Comparison of ENCODE assay signal across 14 mouse cellular contexts in genomic region chr9:21036161-21036560, GRCm38 (mm10). TPM values are rescaled to one million over a fixed set of nuclear protein-coding genes. Genes with fewer than 3 reads are reported as not detected.
DNase-seq lines count a peak whose midpoint lies in the region; ATAC-seq lines count a peak whose summit lies in the region.
"Had no signal": no experiment of that assay in that cellular context is flagged by ENCODE, and none has a peak within 500 bp of the region (broad histone marks: within the 10 kb centered on the region; RNA-seq: fewer than 3 reads in every experiment).

No protein-coding gene starts in this region.

- no peak for DNase-seq in heart, adult 18-20 months
- DNase-seq in MN1 (ENCODE audit: low spot score), result no peak
- no peak for DNase-seq in gastrocnemius, postnatal 10 days
- DNase-seq: cerebellum, postnatal 14 days; gastrocnemius, postnatal 36 days; kidney, postnatal 14 days had no signal

- peak overlapping the region; percentile 73 for H3K4me2 ChIP-seq in heart, embryonic 15.5 days
- peak overlapping the region; percentile 87 for H3K4me2 ChIP-seq in hindbrain, embryonic 15.5 days
- peak overlapping the region; percentile 85 for H3K4me2 ChIP-seq in neural tube, embryonic 15.5 days

- no peak overlapping the region for H3K27ac ChIP-seq in heart, embryonic 15.5 days
- H3K27ac ChIP-seq in hindbrain, embryonic 15.5 days (replicated peaks), result no peak overlapping the region
- no peak overlapping the region for H3K27ac ChIP-seq in neural tube, embryonic 15.5 days (replicated peaks)

- H3K27me3 ChIP-seq in heart, embryonic 15.5 days, result peaks cover 84% of the 10 kb centered on the region
- peaks cover 85% of the 10 kb centered on the region for H3K27me3 ChIP-seq in megakaryocyte, embryonic 14.5 days (replicated peaks)
- peaks cover 87% of the 10 kb centered on the region for H3K27me3 ChIP-seq in hindbrain, embryonic 15.5 days
- peaks cover 85% of the 10 kb centered on the region for H3K27me3 ChIP-seq in neural tube, embryonic 15.5 days (replicated peaks)
- H3K27me3 ChIP-seq: CH12.LX had no signal

- H3K4me3 ChIP-seq in heart, embryonic 15.5 days, result no peak overlapping the region
- H3K4me3 ChIP-seq in megakaryocyte, embryonic 14.5 days (replicated peaks), result peak overlapping the region; percentile 85
- H3K4me3 ChIP-seq in hindbrain, embryonic 15.5 days, result peak overlapping the region; percentile 52
- peak overlapping the region; percentile 51 for H3K4me3 ChIP-seq in neural tube, embryonic 15.5 days (replicated peaks)
- H3K4me3 ChIP-seq: erythroblast, embryonic 14.5 days had no signal

- H3K4me1 ChIP-seq in heart, embryonic 15.5 days (replicated peaks), result peaks cover 56% of the 10 kb centered on the region
- peaks cover 80% of the 10 kb centered on the region for H3K4me1 ChIP-seq in megakaryocyte, embryonic 14.5 days
- H3K4me1 ChIP-seq in hindbrain, embryonic 15.5 days (replicated peaks), result peaks cover 66% of the 10 kb centered on the region
- H3K4me1 ChIP-seq in neural tube, embryonic 15.5 days, result peaks cover 65% of the 10 kb centered on the region

- H3K9me3 ChIP-seq in heart, embryonic 15.5 days (replicated peaks), result no peaks in the 10 kb centered on the region
- peaks cover 23% of the 10 kb centered on the region for H3K9me3 ChIP-seq in megakaryocyte, embryonic 14.5 days
- H3K9me3 ChIP-seq in hindbrain, embryonic 15.5 days, result no peaks in the 10 kb centered on the region
- H3K9me3 ChIP-seq in neural tube, embryonic 15.5 days (replicated peaks), result no peaks in the 10 kb centered on the region

- ATAC-seq in heart, embryonic 15.5 days (replicated peaks; ENCODE audit: insufficient number of reproducible peaks, insufficient read depth, low FRiP score, low read depth), result no peak
- no peak for ATAC-seq in megakaryocyte, adult 5-6 weeks (ENCODE audit: poor library complexity, severe bottlenecking)
- no peak for ATAC-seq in hindbrain, embryonic 15.5 days (ENCODE audit: low FRiP score, low read depth)
- ATAC-seq in neural tube, embryonic 15.5 days (ENCODE audit: low FRiP score), result no peak

- H3K36me3 ChIP-seq in heart, embryonic 15.5 days, result no peaks in the 10 kb centered on the region
- no peaks in the 10 kb centered on the region for H3K36me3 ChIP-seq in megakaryocyte, embryonic 14.5 days (replicated peaks; ENCODE audit: low read length)
- H3K36me3 ChIP-seq in hindbrain, embryonic 15.5 days, result no peaks in the 10 kb centered on the region
- no peaks in the 10 kb centered on the region for H3K36me3 ChIP-seq in neural tube, embryonic 15.5 days

- WGBS in heart, embryonic 15.5 days, result 14% methylated on average over 20 of the region's 20 CpGs
- WGBS in hindbrain, embryonic 15.5 days, result 9% methylated on average over 20 of the region's 20 CpGs
- WGBS in neural tube, embryonic 15.5 days, result 7% methylated on average over 20 of the region's 20 CpGs

- H3K9ac ChIP-seq in heart, embryonic 15.5 days, result 0 out of 2 replicates have a peak overlapping the region, but pooled peaks have one; percentile 35
- H3K9ac ChIP-seq in hindbrain, embryonic 15.5 days, result no peak overlapping the region; the same call in 1 of the 2 replicates
- no peak overlapping the region for H3K9ac ChIP-seq in neural tube, embryonic 15.5 days (replicated peaks)

RNA-seq across cellular contexts. Expression of gene Icam5, which starts 4.3 kb away (rescaled TPM):
- 0.04 and 0.13 TPM in 2 replicates for polyA plus RNA-seq in heart, embryonic 15.5 days (2015; fragmentation: Nextera tagmentation; extraction: Ambion mirVana)
- not detected for total RNA-seq in heart, adult 18-20 months (2021)
- 3.0 and 9.9 TPM in 2 replicates for polyA plus RNA-seq in megakaryocyte, embryonic 14.5 days (2012; ENCODE audit: insufficient read depth, low replicate concordance)
- total RNA-seq in megakaryocyte, adult 5-6 weeks (2015), result not detected in 2 replicates
- total RNA-seq in megakaryocyte, adult 5-6 weeks (2017), result not detected in 2 replicates
- polyA plus RNA-seq in hindbrain, embryonic 15.5 days (2015; fragmentation: Nextera tagmentation; extraction: Ambion mirVana), result 1.7 and 2.6 TPM in 2 replicates
- polyA plus RNA-seq in neural tube, embryonic 15.5 days (2015; fragmentation: Nextera tagmentation; extraction: Ambion mirVana), result 1.8 and 2.0 TPM in 2 replicates
- under 1 TPM; 0.14 to 0.25 TPM for total RNA-seq in gastrocnemius, postnatal 10 days (2021)
- total RNA-seq: gastrocnemius, postnatal 36 days had no signal

RNA-seq across cellular contexts. Expression of gene Icam4, which starts 7.0 kb away (rescaled TPM):
- polyA plus RNA-seq in heart, embryonic 15.5 days (2015; fragmentation: Nextera tagmentation; extraction: Ambion mirVana), result 1.9 and 2.8 TPM in 2 replicates
- 1 to 10 TPM; 1.2 to 1.3 TPM for total RNA-seq in heart, adult 18-20 months (2021)
- polyA plus RNA-seq in megakaryocyte, embryonic 14.5 days (2012; ENCODE audit: insufficient read depth, low replicate concordance), result 5.3 and 7.9 TPM in 2 replicates
- total RNA-seq in megakaryocyte, adult 5-6 weeks (2015), result 0.91 and 1.1 TPM in 2 replicates
- total RNA-seq in megakaryocyte, adult 5-6 weeks (2017), result 0.44 and 2.4 TPM in 2 replicates
- not detected in 2 replicates for polyA plus RNA-seq in hindbrain, embryonic 15.5 days (2015; fragmentation: Nextera tagmentation; extraction: Ambion mirVana)
- 0.54 TPM in 1 of 2 replicates, not detected in the other for polyA plus RNA-seq in neural tube, embryonic 15.5 days (2015; fragmentation: Nextera tagmentation; extraction: Ambion mirVana)
- under 1 TPM in 1 of 2 experiments, not detected in 1; 0.70 TPM for total RNA-seq in gastrocnemius, postnatal 10 days (2021)

RNA-seq across cellular contexts. Expression of gene Icam1, which starts 20.4 kb away (rescaled TPM):
- 13.2 and 24.9 TPM in 2 replicates for polyA plus RNA-seq in heart, embryonic 15.5 days (2015; fragmentation: Nextera tagmentation; extraction: Ambion mirVana)
- total RNA-seq in heart, adult 18-20 months (2021), result 1 to 10 TPM; 8.7 to 9.1 TPM
- 8.8 and 10.8 TPM in 2 replicates for polyA plus RNA-seq in megakaryocyte, embryonic 14.5 days (2012; ENCODE audit: insufficient read depth, low replicate concordance)
- total RNA-seq in megakaryocyte, adult 5-6 weeks (2015), result 9.6 and 15.3 TPM in 2 replicates
- total RNA-seq in megakaryocyte, adult 5-6 weeks (2017), result 19.5 and 20.5 TPM in 2 replicates
- 3.4 and 3.9 TPM in 2 replicates for polyA plus RNA-seq in hindbrain, embryonic 15.5 days (2015; fragmentation: Nextera tagmentation; extraction: Ambion mirVana)
- 4.2 and 16.9 TPM in 2 replicates for polyA plus RNA-seq in neural tube, embryonic 15.5 days (2015; fragmentation: Nextera tagmentation; extraction: Ambion mirVana)
- total RNA-seq in gastrocnemius, postnatal 10 days (2021), result 1 to 10 TPM; 3.8 to 5.6 TPM

RNA-seq across cellular contexts. Expression of gene Zglp1, which starts 30.7 kb away (rescaled TPM):
- polyA plus RNA-seq in heart, embryonic 15.5 days (2015; fragmentation: Nextera tagmentation; extraction: Ambion mirVana), result 0.42 TPM in 1 of 2 replicates, not detected in the other
- total RNA-seq in heart, adult 18-20 months (2021), result not detected
- polyA plus RNA-seq in megakaryocyte, embryonic 14.5 days (2012; ENCODE audit: insufficient read depth, low replicate concordance), result 3.6 TPM in 1 of 2 replicates, not detected in the other
- total RNA-seq in megakaryocyte, adult 5-6 weeks (2015), result 1.2 TPM in 1 of 2 replicates, not detected in the other
- total RNA-seq in megakaryocyte, adult 5-6 weeks (2017), result not detected in 2 replicates
- 0.58 and 3.0 TPM in 2 replicates for polyA plus RNA-seq in hindbrain, embryonic 15.5 days (2015; fragmentation: Nextera tagmentation; extraction: Ambion mirVana)
- 1.00 and 1.6 TPM in 2 replicates for polyA plus RNA-seq in neural tube, embryonic 15.5 days (2015; fragmentation: Nextera tagmentation; extraction: Ambion mirVana)
- total RNA-seq in gastrocnemius, postnatal 10 days (2021), result not detected
- total RNA-seq: gastrocnemius, postnatal 36 days had no signal
- polyA plus RNA-seq: liver, embryonic 16.5 days had no signal

RNA-seq across cellular contexts. Expression of gene Mrpl4, which starts 33.6 kb away (rescaled TPM):
- polyA plus RNA-seq in heart, embryonic 15.5 days (2015; fragmentation: Nextera tagmentation; extraction: Ambion mirVana), result 136 and 147 TPM in 2 replicates
- 100 to 1,000 TPM; 130 to 138 TPM for total RNA-seq in heart, adult 18-20 months (2021)
- polyA plus RNA-seq in megakaryocyte, embryonic 14.5 days (2012; ENCODE audit: insufficient read depth, low replicate concordance), result 62.4 and 63.4 TPM in 2 replicates
- total RNA-seq in megakaryocyte, adult 5-6 weeks (2015), result 47.3 and 63.6 TPM in 2 replicates
- total RNA-seq in megakaryocyte, adult 5-6 weeks (2017), result 44.5 and 50.3 TPM in 2 replicates
- 109 and 114 TPM in 2 replicates for polyA plus RNA-seq in hindbrain, embryonic 15.5 days (2015; fragmentation: Nextera tagmentation; extraction: Ambion mirVana)
- 114 and 123 TPM in 2 replicates for polyA plus RNA-seq in neural tube, embryonic 15.5 days (2015; fragmentation: Nextera tagmentation; extraction: Ambion mirVana)
- 10 to 100 TPM; 48.4 to 49.1 TPM for total RNA-seq in gastrocnemius, postnatal 10 days (2021)
